24 mouse cellular contexts compared by ENCODE assay signal in the genomic region with DNA sequence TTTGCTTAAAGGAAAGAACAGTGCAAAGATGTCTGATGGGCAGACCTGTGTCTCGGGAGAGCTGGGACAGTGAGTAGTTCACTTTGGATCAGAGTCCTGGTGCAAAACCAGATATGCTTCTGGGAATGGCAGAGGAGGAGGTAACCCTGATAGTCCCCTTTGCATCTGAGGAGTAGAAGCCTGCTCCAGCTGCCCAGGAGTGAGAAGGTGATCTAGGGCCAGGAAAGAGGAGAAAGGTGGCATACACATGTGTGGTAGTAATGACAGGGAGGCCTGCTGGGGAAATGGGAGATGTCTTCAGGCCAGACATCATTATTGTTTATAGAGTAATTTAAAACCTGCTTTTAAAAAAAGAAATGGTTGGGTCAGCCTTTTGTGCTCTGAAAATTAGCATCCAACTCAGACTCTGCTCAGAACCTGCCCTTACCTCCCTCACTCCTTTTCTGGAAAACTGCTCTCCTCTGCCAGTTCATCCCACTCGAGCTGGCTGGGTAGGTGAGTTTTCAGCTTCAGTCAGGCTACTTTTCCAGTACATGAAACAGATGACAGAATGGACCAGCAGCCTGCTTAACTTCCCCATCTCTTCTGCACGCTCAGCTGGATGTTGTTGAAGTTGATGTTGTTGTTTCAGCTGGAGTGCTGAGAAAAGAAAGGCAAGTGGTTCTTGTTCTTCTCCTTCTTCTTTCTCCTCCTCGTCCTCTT.
DNase-seq lines count a peak whose midpoint lies in the region; ATAC-seq and TF ChIP-seq lines count a peak whose summit lies in the region.
"Had no signal": no experiment of that assay in that cellular context is flagged by ENCODE, and none has a peak within 500 bp of the region (broad histone marks: within the 10 kb centered on the region; RNA-seq: fewer than 3 reads in every experiment).

No protein-coding gene starts in this region.

- no peak overlapping the region for H3K4me2 ChIP-seq in heart, embryonic 12.5 days
- H3K4me2 ChIP-seq in kidney, embryonic 16.5 days (replicated peaks; ENCODE audit: low read depth, low read length), result no peak overlapping the region
- H3K4me2 ChIP-seq in CH12.LX (ENCODE audit: insufficient read depth, low read depth, poor library complexity, severe bottlenecking), result no peak overlapping the region
- H3K4me2 ChIP-seq: heart, embryonic 11.5 days; limb, embryonic 13.5 days; liver, embryonic 12.5 days; midbrain, embryonic 13.5 days; stomach, embryonic 15.5 days had no signal

- ATAC-seq in heart, embryonic 12.5 days (ENCODE audit: insufficient number of reproducible peaks, low FRiP score), result no peak
- peak; percentile 60; the same call in 1 of the 2 replicates for ATAC-seq in kidney, embryonic 16.5 days (ENCODE audit: low FRiP score, low TSS enrichment)
- no peak for ATAC-seq in megakaryocyte progenitor cell, adult 5-6 weeks (replicated peaks; ENCODE audit: poor library complexity)
- ATAC-seq: CD4-positive, CD25-positive, alpha-beta regulatory T cell, adult 4 months; forebrain, embryonic 16.5 days; hindbrain, postnatal 0 days; liver, embryonic 12.5 days; midbrain, embryonic 13.5 days had no signal

- TF ChIP-seq CTCF in CH12.LX (conservative IDR thresholded peaks at IDR 0.05 in 1 of 2, IDR thresholded peaks at IDR 0.05 in 1 of 2; ENCODE audit: low read depth in 2 of 2, low read length in 2 of 2), result no peak

- dilution Hi-C loops in CH12.LX (cut with MboI; ENCODE audit: extremely low pct_ligation_motif_present, extremely low pct_unique_long_range_greater_than_20kb, low sequenced_read_pairs), result no loop called here

- no peak for TF ChIP-seq EP300 in CH12.LX (IDR thresholded peaks at IDR 0.05; ENCODE audit: low read length)

- H3K79me2 ChIP-seq in CH12.LX (replicated peaks; ENCODE audit: control insufficient read depth, extremely low read depth, insufficient read depth, poor library complexity, severe bottlenecking), result no peaks in the 10 kb centered on the region

- H3K9ac ChIP-seq in heart, embryonic 12.5 days, result no peak overlapping the region
- H3K9ac ChIP-seq in kidney, embryonic 16.5 days (replicated peaks; ENCODE audit: low read length), result no peak overlapping the region
- H3K9ac ChIP-seq in CH12.LX (ENCODE audit: insufficient read depth, low read depth), result no peak overlapping the region
- H3K9ac ChIP-seq: limb, embryonic 13.5 days; liver, embryonic 12.5 days; midbrain, embryonic 13.5 days; stomach, embryonic 15.5 days had no signal

- DNase-seq in heart, adult 11 months, result peak; percentile 94
- no peak for DNase-seq in kidney, adult 18-20 months
- peak; percentile 15 for DNase-seq in CH12.LX (ENCODE audit: extremely low read depth)
- DNase-seq in mesoderm, embryonic 11.5 days (ENCODE audit: low read depth, low spot score), result peak; percentile 10
- DNase-seq: adrenal gland, postnatal 25 days; cerebellum, adult 11 months; cerebellum, adult 9-11 months; gastrocnemius, postnatal 25 days; heart, postnatal 10 days; lung, adult 18-20 months; lung, postnatal 10 days; right cerebral cortex, postnatal 25 days had no signal

- no peak overlapping the region for H3K27ac ChIP-seq in heart, embryonic 12.5 days (ENCODE audit: poor library complexity, severe bottlenecking)
- peak overlapping the region; percentile 1; the same call in 1 of the 2 replicates for H3K27ac ChIP-seq in kidney, embryonic 16.5 days (ENCODE audit: low read length)
- H3K27ac ChIP-seq in CH12.LX (ENCODE audit: insufficient read depth, low read depth), result no peak overlapping the region
- H3K27ac ChIP-seq: forebrain, embryonic 10.5 days; hindbrain, postnatal 0 days; limb, embryonic 13.5 days; liver, embryonic 12.5 days; midbrain, embryonic 13.5 days; stomach, embryonic 15.5 days had no signal

- H3K36me3 ChIP-seq in heart, embryonic 12.5 days, result no peaks in the 10 kb centered on the region
- H3K36me3 ChIP-seq in kidney, embryonic 16.5 days (ENCODE audit: insufficient read depth, low read length), result no peaks in the 10 kb centered on the region
- no peaks in the 10 kb centered on the region for H3K36me3 ChIP-seq in CH12.LX (replicated peaks in 1 of 2; ENCODE audit: control insufficient read depth in 1 of 2, insufficient read depth in 1 of 2, low read length in 1 of 2)
- H3K36me3 ChIP-seq: forebrain, embryonic 10.5 days; limb, embryonic 13.5 days; liver, embryonic 12.5 days; midbrain, embryonic 13.5 days; stomach, embryonic 15.5 days had no signal

- no peak for TF ChIP-seq RAD21 in CH12.LX (IDR thresholded peaks at IDR 0.05; ENCODE audit: low read depth, low read length)

- WGBS in heart, embryonic 12.5 days, result 58% methylated on average over 4 of the region's 4 CpGs
- WGBS in kidney, embryonic 16.5 days, result 32% methylated on average over 4 of the region's 4 CpGs

- H3K4me1 ChIP-seq in heart, embryonic 12.5 days (replicated peaks), result peaks cover 30% of the 10 kb centered on the region
- peaks cover 7% of the 10 kb centered on the region; the same call in 1 of the 2 replicates for H3K4me1 ChIP-seq in kidney, embryonic 16.5 days (ENCODE audit: insufficient read depth, low read length)
- H3K4me1 ChIP-seq in CH12.LX (ENCODE audit: control insufficient read depth in 1 of 2, insufficient read depth in 2 of 2), result peaks cover 9 to 36% of the 10 kb centered on the region in 2 experiments; a peak in 3 of 4 replicates
- H3K4me1 ChIP-seq: stomach, embryonic 15.5 days had no signal

- no peaks in the 10 kb centered on the region for H3K27me3 ChIP-seq in heart, embryonic 12.5 days (replicated peaks)
- no peaks in the 10 kb centered on the region for H3K27me3 ChIP-seq in kidney, embryonic 16.5 days (ENCODE audit: insufficient read depth, low read length)
- H3K27me3 ChIP-seq in CH12.LX (replicated peaks), result no peaks in the 10 kb centered on the region
- H3K27me3 ChIP-seq: limb, embryonic 13.5 days; liver, embryonic 12.5 days; midbrain, embryonic 13.5 days; stomach, embryonic 15.5 days had no signal

- H3K9me3 ChIP-seq in heart, embryonic 12.5 days (replicated peaks), result no peaks in the 10 kb centered on the region
- no peaks in the 10 kb centered on the region for H3K9me3 ChIP-seq in kidney, embryonic 16.5 days (ENCODE audit: low read length)
- no peaks in the 10 kb centered on the region for H3K9me3 ChIP-seq in CH12.LX (replicated peaks; ENCODE audit: low read length)
- H3K9me3 ChIP-seq: forebrain, embryonic 10.5 days; limb, embryonic 13.5 days; liver, embryonic 12.5 days; midbrain, embryonic 13.5 days; stomach, embryonic 15.5 days had no signal

- in situ Hi-C loops in CH12.LX (cut with MboI; ENCODE audit: low pct_ligation_motif_present, low pct_unique_long_range_greater_than_20kb, low sequenced_read_pairs), result no loop called here

- H3K4me3 ChIP-seq in heart, embryonic 12.5 days, result no peak overlapping the region
- H3K4me3 ChIP-seq in kidney, embryonic 16.5 days (ENCODE audit: low read length), result no peak overlapping the region
- no peak overlapping the region for H3K4me3 ChIP-seq in CH12.LX (replicated peaks in 1 of 3; ENCODE audit: low read depth in 2 of 3, low read length in 2 of 3, poor library complexity in 1 of 3)
- H3K4me3 ChIP-seq: forebrain, embryonic 10.5 days; limb, embryonic 13.5 days; liver, embryonic 12.5 days; midbrain, embryonic 13.5 days; stomach, embryonic 15.5 days had no signal

- TF ChIP-seq POLR2A in CH12.LX (IDR thresholded peaks at IDR 0.05; ENCODE audit: low read depth, low read length), result no peak

TF ChIP-seq in CH12.LX, 34 proteins besides CTCF, POLR2A, EP300 and RAD21:
- TF ChIP-seq SMC3 (IDR thresholded peaks at IDR 0.05; ENCODE audit: low read depth, low read length) (no peak), MAX (IDR thresholded peaks at IDR 0.05; ENCODE audit: low read length) (no peak), ZKSCAN1 (IDR thresholded peaks at IDR 0.05; ENCODE audit: borderline replicate concordance, low read depth, low read length) (no peak), HCFC1 (IDR thresholded peaks at IDR 0.05; ENCODE audit: low read depth, low read length) (no peak), UBTF (IDR thresholded peaks at IDR 0.05; ENCODE audit: low read depth, low read length) (no peak), POLR2AphosphoS2 (IDR thresholded peaks at IDR 0.05; ENCODE audit: low read depth, low read length) (no peak), ETS1 (conservative IDR thresholded peaks at IDR 0.05; ENCODE audit: low read depth, low read length) (no peak), MYC (IDR thresholded peaks at IDR 0.05; ENCODE audit: low read depth, low read length) (no peak), JUN (IDR thresholded peaks at IDR 0.05; ENCODE audit: insufficient read depth, low read depth, low read length) (no peak), IRF4 (IDR thresholded peaks at IDR 0.05; ENCODE audit: low read depth, low read length) (no peak), USF2 (conservative IDR thresholded peaks at IDR 0.05; ENCODE audit: low read depth, low read length) (no peak), TCF12 (IDR thresholded peaks at IDR 0.05; ENCODE audit: low read depth, low read length) (no peak), MAFK (IDR thresholded peaks at IDR 0.05; ENCODE audit: insufficient replicate concordance, low read length) (no peak), NELFE (IDR thresholded peaks at IDR 0.05; ENCODE audit: low read depth, low read length) (no peak)
